Mouse (Mus musculus): ENCODE results near the gene Fam110a. TPM values are rescaled to one million over a fixed set of nuclear protein-coding genes. Genes with fewer than 3 reads are reported as not detected.

Gene Fam110a
- polyA plus RNA-seq, 1 experiment: 9.0 TPM

DNA sequence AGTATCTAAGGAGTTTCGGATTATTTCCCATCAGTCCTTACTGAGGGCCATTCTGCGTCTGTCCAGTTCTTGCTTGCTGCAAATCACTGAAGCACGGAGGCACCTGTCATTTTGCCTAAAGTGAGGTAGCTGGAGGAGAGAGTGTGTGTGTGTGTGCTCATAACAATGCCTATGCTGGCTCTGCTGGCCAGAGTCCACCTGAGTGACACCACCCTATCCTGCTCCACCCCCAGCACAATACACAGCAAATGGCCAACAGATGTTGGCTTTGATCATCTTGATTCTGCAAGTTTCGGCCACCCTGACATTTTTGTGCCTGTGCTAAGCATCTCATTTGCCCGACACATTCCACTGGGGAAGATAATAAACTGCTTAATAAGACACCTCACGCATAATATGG is 1.5 kb downstream of the Fam110a start:
- no peak for TF ChIP-seq CTCF (IDR thresholded peaks at IDR 0.05; ENCODE audit: extremely low read depth, insufficient read depth, insufficient read length, insufficient replicate concordance)
- no peak for TF ChIP-seq POLR2A (IDR thresholded peaks at IDR 0.05; ENCODE audit: low read depth, low read length)
- Histone ChIP-seq H3K36me3 (ENCODE audit: control insufficient read depth, insufficient read depth, low read length) (no peaks in the 10 kb centered on the region), H3K27me3 (ENCODE audit: control insufficient read depth, insufficient read depth, low read length) (no peaks in the 10 kb centered on the region), H3K4me3 (ENCODE audit: extremely low read depth, insufficient read depth, insufficient read length) (no peak overlapping the region), H3K4me1 (ENCODE audit: control insufficient read depth, insufficient read depth, insufficient read length) (peaks cover 22% of the 10 kb centered on the region), H3K27ac (ENCODE audit: insufficient read depth, low read length) (no peak overlapping the region)
- WGBS: 72% methylated on average over 6 of the region's 6 CpGs
- no peak for DNase-seq (ENCODE audit: low read depth in 1 of 2, low spot score in 2 of 2)

DNA sequence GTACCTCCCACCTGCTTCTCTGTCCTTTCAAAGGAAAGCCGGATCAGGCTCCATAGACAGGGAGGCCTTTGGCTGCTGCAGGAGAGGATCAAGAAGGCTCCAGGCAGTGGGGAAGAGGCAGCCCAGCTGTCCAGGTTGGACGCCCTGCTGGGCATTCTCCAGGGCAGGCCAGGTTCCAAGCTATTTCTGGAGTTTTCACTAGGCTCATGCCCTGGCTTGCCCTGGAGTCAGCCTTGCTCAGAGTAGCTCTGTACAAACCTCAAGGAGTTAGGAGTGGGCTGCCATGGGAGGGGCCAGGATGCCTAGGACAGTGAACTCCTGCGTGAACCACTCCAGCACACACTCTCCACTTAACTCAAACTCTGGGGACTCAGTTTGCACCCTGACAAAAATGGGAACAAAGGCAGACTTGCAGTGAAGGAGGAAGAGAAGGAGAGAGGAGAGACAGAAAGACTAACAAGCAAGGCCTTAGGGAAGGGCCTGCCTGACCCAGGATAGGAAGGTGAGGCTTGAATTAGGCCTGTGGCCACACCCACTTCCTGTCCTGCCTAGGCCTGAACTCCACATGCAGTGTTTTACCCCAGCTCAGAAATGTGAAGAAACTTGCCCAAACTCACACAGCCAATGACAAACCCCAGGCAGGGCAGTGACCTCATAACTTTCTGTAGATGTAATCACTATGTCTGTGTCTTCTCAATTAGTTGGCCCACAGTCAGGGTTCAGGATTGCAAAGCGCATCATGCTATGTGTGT is 2.2 kb downstream of the Fam110a start:
- H3K27me3 ChIP-seq (ENCODE audit: control insufficient read depth, insufficient read depth, low read length): no peaks in the 10 kb centered on the region
- no peak overlapping the region for H3K27ac ChIP-seq (ENCODE audit: insufficient read depth, low read length)
- WGBS: 86% methylated on average over 4 of the region's 4 CpGs
- H3K4me3 ChIP-seq (ENCODE audit: extremely low read depth, insufficient read depth, insufficient read length): no peak overlapping the region
- no peak for DNase-seq (ENCODE audit: low read depth in 1 of 2, low spot score in 2 of 2)
- TF ChIP-seq CTCF (IDR thresholded peaks at IDR 0.05; ENCODE audit: extremely low read depth, insufficient read depth, insufficient read length, insufficient replicate concordance): no peak
- TF ChIP-seq POLR2A (IDR thresholded peaks at IDR 0.05; ENCODE audit: low read depth, low read length): no peak
- H3K4me1 ChIP-seq (ENCODE audit: control insufficient read depth, insufficient read depth, insufficient read length): peaks cover 22% of the 10 kb centered on the region
- no peaks in the 10 kb centered on the region for H3K36me3 ChIP-seq (ENCODE audit: control insufficient read depth, insufficient read depth, low read length)

DNA sequence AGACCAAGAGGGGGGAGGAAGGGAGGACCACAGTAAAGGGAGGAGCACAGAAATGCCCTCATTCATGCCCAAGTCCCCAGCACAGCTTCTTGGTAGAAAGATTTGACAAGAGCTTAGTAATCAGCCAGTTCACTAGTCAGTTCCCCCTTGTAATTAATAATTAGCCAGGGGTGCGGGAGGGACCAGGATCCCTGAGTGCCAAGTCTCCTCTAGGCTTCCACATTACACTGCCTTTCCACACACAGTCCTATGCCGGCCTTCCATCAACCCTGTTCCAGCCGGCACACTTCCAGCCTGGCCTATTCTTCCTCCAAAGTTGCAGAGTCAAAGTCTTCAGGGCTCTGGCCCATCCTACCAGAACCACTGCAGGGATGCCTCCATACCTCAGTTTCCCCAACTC is 4.0 kb downstream of the Fam110a start:
- no peak for TF ChIP-seq CTCF (IDR thresholded peaks at IDR 0.05; ENCODE audit: extremely low read depth, insufficient read depth, insufficient read length, insufficient replicate concordance)
- no peak for TF ChIP-seq POLR2A (IDR thresholded peaks at IDR 0.05; ENCODE audit: low read depth, low read length)
- Histone ChIP-seq H3K27me3 (ENCODE audit: control insufficient read depth, insufficient read depth, low read length) (no peaks in the 10 kb centered on the region), H3K27ac (ENCODE audit: insufficient read depth, low read length) (no peak overlapping the region), H3K4me1 (ENCODE audit: control insufficient read depth, insufficient read depth, insufficient read length) (peaks cover 28% of the 10 kb centered on the region), H3K36me3 (ENCODE audit: control insufficient read depth, insufficient read depth, low read length) (no peaks in the 10 kb centered on the region), H3K4me3 (ENCODE audit: extremely low read depth, insufficient read depth, insufficient read length) (no peak overlapping the region)
- 93% methylated on average over 3 of the region's 3 CpGs for WGBS
- DNase-seq (ENCODE audit: low read depth in 1 of 2, low spot score in 2 of 2): no peak

DNA sequence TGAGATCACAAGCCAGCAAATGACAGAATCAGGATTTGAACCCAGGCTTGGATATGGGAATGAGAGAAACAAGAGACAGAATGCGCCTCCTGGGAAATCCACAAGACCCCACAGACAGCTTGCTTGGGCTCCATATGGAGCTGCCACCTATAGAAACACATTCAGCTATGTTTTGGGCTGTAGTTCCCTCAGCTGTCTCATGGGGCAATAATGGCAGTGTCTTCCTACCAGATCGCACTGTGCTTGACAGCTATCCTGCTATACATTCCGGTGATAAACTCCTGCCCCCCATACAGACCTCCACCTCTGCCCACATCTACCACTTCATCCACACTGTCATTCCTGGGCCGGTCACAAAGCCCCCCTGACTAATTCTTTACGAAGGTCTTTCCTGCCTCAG is 4.7 kb downstream of the Fam110a start:
- H3K4me1 ChIP-seq (ENCODE audit: control insufficient read depth, insufficient read depth, insufficient read length): peaks cover 36% of the 10 kb centered on the region
- no peak for DNase-seq (ENCODE audit: low read depth in 1 of 2, low spot score in 2 of 2)
- 94% methylated on average over 5 of the region's 5 CpGs for WGBS

DNA sequence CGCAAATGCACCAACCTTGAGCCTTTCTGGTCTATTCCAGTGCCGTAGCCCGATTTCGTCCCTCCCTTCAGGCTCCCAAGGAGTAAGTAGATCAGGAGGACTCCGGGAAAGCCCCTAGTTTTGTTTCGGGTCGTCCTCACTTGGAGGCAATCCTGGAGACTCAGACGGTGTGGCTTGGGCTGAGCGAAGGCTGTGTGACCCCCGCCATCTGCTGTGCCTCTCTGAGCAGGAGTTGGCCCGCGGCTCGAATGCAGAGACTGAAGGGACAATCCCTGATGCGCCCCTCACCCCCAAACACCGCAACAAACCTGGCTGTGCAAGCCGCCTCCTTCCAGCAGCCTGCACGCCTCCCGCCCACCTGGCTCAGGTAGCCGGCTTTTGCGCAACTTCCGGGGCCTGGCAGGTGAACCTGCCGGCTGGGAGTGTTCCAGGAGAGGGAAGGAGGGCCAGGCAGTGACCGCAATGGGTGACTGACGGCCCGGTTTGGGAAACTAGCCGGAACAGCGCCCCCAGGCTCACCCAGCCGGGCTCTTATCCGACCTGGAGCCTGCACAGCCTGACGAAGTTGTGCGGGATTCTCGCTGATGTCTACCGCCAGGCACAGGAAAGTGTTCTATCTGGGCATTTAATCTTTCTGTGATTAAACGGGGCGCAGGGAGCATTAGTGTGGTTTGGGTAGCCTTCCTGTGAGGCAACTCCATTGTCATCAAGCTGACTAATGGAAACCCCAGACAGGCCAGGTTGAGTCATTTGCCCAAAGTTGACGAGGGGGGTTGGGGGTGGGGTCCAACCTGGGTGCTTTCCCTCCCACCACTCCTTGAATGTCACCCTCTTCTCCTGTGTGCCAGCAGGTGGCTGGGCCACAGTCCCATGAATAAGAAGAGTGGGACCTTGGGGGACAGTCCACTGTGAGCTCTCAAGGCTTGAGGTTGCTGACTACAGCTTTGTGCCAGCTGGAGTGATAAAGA is 6.1 kb downstream of the Fam110a start:
- H3K36me3 ChIP-seq (ENCODE audit: control insufficient read depth, insufficient read depth, low read length): peaks cover 5% of the 10 kb centered on the region; the same call in 1 of the 2 replicates
- no peak for TF ChIP-seq POLR2A (IDR thresholded peaks at IDR 0.05; ENCODE audit: low read depth, low read length)
- TF ChIP-seq CTCF (IDR thresholded peaks at IDR 0.05; ENCODE audit: extremely low read depth, insufficient read depth, insufficient read length, insufficient replicate concordance): no peak
- H3K27me3 ChIP-seq (ENCODE audit: control insufficient read depth, insufficient read depth, low read length): no peaks in the 10 kb centered on the region
- DNase-seq (ENCODE audit: low read depth in 1 of 2, low spot score in 2 of 2): no peak
- 9% methylated on average over 36 of the region's 36 CpGs for WGBS
- H3K4me1 ChIP-seq (ENCODE audit: control insufficient read depth, insufficient read depth, insufficient read length): peaks cover 32% of the 10 kb centered on the region
- no peak overlapping the region for H3K27ac ChIP-seq (ENCODE audit: insufficient read depth, low read length)
- H3K4me3 ChIP-seq (ENCODE audit: extremely low read depth, insufficient read depth, insufficient read length): peak overlapping the region; percentile 45

More for the DNA sequence above, 4.7 kb downstream of the Fam110a start:
- Histone ChIP-seq H3K27ac (ENCODE audit: insufficient read depth, low read length) (no peak overlapping the region), H3K27me3 (ENCODE audit: control insufficient read depth, insufficient read depth, low read length) (no peaks in the 10 kb centered on the region), H3K4me3 (ENCODE audit: extremely low read depth, insufficient read depth, insufficient read length) (no peak overlapping the region), H3K36me3 (ENCODE audit: control insufficient read depth, insufficient read depth, low read length) (peaks cover under 1% of the 10 kb centered on the region; the same call in 1 of the 2 replicates)
- TF ChIP-seq CTCF (IDR thresholded peaks at IDR 0.05; ENCODE audit: extremely low read depth, insufficient read depth, insufficient read length, insufficient replicate concordance) (no peak), POLR2A (IDR thresholded peaks at IDR 0.05; ENCODE audit: low read depth, low read length) (no peak)

DNA sequence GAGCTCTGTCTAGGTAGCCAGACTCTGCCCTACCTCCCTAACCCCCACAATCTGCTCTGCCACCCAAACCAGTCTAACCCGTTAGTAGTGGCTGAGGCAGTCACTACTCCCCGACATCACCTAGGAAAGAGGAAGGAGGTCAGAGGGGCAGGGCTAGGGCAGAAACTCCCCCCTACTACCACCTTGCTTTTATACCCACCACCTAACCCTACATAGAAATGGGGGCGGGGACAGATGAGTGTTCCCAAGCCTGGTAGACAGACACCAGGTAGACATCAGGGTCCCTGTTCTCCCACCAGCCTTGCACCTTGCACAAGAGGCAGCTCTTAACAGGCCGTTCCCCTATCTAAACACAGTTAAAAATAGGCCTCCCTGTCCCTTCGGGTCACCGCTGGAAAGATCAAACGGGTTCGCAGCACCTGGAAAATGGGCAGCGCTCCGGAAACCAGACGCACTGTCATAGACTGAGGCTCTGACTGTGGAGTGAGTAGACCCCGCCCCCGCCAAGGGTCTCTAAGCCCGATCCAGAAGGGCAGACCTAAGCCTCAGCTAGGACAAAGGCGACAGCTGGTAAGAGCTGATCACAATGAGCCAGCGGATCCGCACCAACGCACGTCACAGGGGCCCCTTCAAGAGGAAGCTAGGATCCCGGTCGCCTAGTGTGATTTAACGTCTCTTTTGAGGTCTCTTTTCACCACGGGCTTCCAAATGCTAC is 7.0 kb downstream of the Fam110a start:
- WGBS: 8% methylated on average over 23 of the region's 23 CpGs
- peak in 1 of 2 experiments; percentile 23 for DNase-seq (ENCODE audit: low read depth in 1 of 2, low spot score in 2 of 2)
- Histone ChIP-seq H3K4me1 (ENCODE audit: control insufficient read depth, insufficient read depth, insufficient read length) (peaks cover 25% of the 10 kb centered on the region), H3K4me3 (ENCODE audit: extremely low read depth, insufficient read depth, insufficient read length) (peak overlapping the region; percentile 45; the same call in 1 of the 2 replicates), H3K27me3 (ENCODE audit: control insufficient read depth, insufficient read depth, low read length) (no peaks in the 10 kb centered on the region), H3K27ac (ENCODE audit: insufficient read depth, low read length) (no peak overlapping the region), H3K36me3 (ENCODE audit: control insufficient read depth, insufficient read depth, low read length) (peaks cover 5% of the 10 kb centered on the region; the same call in 1 of the 2 replicates)
- TF ChIP-seq CTCF (IDR thresholded peaks at IDR 0.05; ENCODE audit: extremely low read depth, insufficient read depth, insufficient read length, insufficient replicate concordance) (no peak), POLR2A (IDR thresholded peaks at IDR 0.05; ENCODE audit: low read depth, low read length) (no peak)
